Mouse (Mus musculus): ENCODE data around the gene Dzip1l.

Gene Dzip1l

GRCm38 (mm10) chr9:99661606-99662166, 32.4 kb downstream of the Dzip1l start:
- no peak for DNase-seq

DNA sequence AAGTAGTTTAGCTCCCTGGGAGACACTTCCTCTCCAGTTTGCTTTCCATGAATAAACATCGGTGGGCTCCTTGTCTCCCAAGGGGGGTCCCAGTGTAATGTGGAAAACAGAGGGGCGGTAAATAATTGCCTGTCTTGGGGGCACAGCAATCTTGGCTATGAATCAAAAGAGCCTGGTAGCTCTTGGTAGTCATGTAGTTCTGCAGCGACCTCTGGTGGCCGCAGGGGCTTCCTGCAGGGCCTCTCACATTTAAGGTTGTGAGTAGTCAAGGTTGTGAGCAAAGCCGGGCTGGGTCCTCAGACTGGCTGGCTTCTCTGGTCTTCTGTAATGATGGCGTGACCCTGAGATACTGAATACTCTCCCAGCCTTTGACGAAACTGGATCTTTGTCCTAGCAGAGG, 33.1 kb downstream of the Dzip1l start:
- peak; percentile 24 to 38 for DNase-seq

GRCm38 (mm10) chr9:99662887-99663286, 33.6 kb downstream of the Dzip1l start:
- no peak for DNase-seq

- DNase-seq = no peak
Measured at GRCm38 (mm10) chr9:99667596-99667995, 38.3 kb downstream of the Dzip1l start.

GRCm38 (mm10) chr9:99671603-99672002, 42.3 kb downstream of the Dzip1l start:
- DNase-seq = no peak

GRCm38 (mm10) chr9:99675714-99676113, 46.4 kb downstream of the Dzip1l start:
- no peak for DNase-seq

GRCm38 (mm10) chr9:99681980-99682570, 52.8 kb downstream of the Dzip1l start:
- no peak for DNase-seq

DNA sequence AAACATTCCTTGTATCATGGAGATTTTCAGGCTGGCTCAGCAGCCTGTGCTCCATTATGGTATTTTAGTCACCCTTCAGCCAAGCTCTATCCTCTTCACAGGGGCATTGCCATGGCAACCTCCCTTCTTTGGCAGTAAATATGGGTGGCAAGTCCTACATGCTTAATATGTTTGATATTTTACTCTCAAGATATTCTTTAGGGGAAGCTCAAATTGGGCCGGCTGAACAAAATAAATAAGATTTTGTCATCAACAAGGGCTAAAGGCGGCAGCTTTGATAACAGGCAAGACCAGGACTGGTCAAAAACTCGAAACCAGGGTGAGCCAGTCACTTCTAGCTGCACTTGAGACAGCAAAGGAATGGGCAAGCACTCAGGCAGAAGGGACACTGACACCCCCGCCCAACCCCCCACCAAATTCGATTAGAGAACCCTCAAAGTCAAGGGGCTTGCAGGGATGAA, 55.8 kb downstream of the Dzip1l start:
- no peak for DNase-seq

DNA sequence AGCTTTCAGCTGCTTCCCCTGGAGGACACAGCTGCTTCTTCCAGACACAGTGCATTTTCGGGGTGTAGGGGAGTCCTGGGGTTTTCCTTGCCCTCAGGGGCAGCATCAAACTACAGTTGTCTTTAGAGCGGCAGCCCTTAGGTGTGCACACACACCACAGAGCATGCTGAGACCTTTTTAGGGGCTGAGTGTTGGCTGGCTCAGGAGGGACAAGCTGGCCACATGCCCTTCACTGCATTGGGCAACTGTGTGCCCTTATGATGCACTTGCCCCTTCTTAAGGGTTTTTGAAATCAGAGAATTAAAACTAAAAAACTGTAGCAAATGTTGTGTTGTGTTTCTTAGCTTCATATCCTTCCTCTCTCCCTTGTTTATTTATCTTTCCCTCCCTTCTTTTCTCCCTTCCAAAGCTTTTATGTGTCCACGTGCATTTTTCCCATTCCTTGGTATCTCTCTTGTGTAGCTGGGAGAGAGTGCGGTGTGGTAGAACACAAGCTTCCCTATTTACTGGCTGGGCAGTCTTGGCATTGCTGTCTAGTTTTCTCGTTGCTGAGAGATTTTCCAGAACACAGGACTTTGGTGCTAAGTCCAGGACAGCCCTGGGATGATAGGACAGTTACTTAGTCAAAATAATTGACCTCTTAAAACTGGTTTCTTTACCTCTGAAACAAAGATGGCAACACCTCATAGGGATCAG, 56.4 kb downstream of the Dzip1l start:
- no peak for DNase-seq

- DNase-seq = no peak
Measured at GRCm38 (mm10) chr9:99689796-99690195, 60.5 kb downstream of the Dzip1l start.

DNA sequence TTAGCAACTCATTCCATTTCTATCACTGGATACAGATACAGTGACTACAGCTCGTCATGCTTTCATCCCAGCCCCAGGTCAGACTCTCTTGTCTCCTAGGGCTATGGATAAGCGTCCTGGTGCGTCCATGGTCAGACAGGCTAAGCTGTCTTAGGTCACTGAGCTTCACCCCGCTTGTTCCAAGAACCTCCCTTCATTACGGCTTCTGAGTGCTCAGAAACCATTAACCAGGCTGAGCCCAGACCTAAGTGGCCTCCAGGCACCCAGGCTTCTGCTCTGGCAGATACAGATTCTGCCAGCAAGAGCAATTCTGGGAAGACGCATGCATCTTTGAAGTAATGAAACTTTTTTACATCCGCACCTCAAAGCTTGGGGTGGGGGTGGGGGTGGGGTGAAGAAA, 61.1 kb downstream of the Dzip1l start:
- DNase-seq = no peak

- DNase-seq = no peak
Measured at GRCm38 (mm10) chr9:99694961-99695360, 65.7 kb downstream of the Dzip1l start.

DNA sequence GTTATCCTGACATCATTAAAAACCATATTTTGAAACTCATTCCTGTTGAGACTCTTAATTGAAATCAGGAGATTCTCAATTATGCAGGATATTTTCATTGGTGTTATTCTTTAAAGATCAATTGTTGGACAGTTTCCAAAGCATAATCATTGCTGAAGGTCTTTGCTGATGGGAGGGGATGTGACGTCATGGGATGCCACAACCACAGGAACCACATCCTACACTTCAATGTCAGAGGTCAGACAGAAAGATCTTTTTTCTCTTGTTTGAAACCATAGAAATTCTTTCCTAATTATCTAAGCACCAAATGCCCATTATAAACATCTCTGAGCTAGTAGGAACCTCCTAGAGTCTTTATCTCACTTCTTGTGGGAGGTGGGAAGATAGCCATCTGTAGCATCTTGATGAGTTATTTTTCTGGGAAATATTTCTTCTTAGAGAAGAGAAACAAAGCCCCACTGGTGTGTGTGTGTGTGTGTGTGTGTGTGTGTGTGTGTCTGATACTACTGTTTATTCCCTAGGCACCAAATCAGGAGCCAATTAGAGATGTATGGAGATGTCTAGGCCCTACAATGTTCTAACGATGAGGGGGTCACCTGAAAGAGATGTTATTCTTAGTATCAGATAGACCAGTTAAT, 70.6 kb downstream of the Dzip1l start:
- no peak for DNase-seq

DNA sequence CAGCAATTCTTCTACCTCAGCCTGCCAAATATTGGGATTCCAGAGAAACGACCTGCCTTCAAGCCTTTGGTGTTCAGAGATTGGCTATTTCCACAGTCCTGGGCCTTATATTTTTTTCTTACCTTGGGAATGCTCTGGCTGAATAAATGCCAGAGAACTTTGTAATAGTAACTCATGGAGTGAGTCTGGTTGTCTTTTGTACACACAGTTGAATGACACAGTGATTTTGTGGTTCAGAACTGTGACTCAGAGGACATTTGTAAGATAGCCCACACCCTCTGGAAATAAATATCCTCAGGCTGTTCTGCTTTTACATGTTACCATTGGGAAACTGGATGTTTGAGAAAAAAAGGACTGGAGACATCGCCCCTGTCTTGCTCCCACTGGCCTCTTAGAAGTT, 71.9 kb downstream of the Dzip1l start:
- no peak for DNase-seq

- no peak for DNase-seq
Measured at GRCm38 (mm10) chr9:99702215-99702614, 72.9 kb downstream of the Dzip1l start.

DNA sequence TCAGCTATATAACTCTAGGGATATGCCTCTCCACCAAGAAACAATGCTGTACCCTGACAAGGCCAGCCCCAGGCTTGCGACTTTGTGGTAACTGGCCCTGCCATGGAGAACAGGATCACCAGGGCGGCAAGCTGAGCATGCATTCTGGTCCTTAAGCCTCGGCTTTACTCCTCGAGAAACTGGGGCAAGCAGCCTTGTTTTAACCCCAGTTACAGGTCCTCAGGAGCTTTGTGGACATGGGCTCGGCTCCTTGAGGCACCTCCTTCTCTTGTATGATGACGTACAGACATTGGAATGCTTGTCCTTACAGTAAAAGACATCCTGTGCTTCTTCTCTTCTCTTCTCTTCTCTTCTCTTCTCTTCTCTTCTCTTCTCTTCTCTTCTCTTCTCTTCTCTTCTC, 74.4 kb downstream of the Dzip1l start:
- no peak for DNase-seq

DNA sequence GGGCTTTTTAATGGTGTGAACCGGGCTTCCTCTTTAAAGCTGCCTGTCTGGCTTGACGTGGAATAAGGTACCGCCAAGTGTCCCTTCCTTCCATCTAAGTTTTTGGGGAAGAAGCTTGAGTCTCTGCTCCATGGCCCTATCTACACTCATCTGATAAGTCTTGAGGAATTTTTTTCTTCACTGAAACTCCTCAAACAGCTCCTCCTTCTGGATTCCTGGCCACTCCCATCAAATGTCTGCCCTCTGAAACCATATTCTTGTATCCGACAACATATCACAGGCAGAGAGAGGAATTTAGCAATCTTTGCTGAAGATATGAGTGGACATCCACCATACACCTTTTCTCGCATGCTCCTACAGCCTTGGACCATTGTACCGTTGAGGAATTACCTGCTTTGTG, 77.0 kb downstream of the Dzip1l start:
- DNase-seq = no peak

DNA sequence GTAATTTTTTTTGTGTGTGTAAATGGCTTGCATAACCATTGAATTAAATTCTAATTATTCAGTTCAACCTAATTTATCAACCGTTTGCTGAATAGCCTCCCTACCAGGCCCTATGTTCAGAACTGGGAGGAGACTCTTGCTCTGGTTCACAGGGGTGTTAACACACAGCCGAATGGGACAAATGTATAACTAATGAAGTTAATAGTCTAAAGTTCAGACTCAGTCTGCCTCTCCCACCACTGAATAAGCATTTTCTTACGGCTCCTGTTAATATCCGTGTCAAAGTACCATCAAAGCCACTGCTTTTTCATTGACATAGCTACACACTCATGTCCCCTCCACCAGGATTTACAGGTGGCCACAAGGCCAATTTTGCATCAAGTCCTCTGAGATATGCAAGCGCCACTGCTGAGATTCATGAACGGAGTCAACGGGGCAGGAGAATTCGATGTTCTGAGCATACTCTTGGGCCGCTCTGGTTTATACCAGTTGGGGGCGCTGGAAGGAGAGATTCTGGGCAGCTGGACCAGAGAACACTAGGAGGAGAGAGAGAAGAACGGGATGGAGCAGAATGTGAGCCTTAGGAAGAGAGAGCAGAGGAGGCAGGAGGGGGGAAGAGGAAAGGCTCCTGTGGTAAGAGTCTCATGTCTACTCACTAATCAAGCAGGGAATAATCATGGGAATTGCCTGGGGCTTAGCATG, 78.3 kb downstream of the Dzip1l start:
- no peak for DNase-seq

DNA sequence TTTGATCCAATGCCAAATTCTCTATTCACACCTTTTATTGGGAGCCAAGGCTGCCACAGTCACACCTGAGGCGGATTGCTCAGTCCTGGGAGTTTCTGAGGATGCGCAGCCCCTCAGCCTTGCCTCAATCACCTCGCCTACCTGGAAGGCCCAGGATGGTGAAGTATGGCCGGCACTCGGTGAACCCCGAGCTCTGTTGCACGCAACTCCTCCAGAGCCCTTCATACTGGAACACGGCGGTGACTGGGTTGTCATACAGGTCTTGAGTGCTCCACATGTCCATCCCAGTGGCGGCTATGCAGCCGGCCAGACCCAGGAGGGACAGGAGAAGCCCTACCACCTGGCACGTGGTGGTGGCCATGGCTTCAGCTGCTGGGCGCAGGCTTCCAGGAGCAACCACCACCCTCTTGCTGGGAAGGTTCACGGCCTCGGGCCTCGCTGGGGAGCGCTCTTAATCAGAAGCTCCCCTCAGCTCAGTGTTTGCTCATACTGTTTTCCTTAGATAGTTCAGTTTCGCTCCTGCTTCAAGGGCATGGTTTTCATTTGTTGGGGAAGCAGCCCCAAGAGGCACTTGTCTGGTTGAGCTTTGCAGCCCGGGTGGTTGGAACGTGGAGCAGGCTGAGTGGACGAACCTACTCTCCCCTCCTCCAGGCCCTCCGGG, 80.4 kb downstream of the Dzip1l start:
- DNase-seq = no peak

- DNase-seq = no peak
Measured at GRCm38 (mm10) chr9:99710297-99710696, 81.0 kb downstream of the Dzip1l start.

- no peak for DNase-seq
Measured at GRCm38 (mm10) chr9:99717134-99717533, 87.8 kb downstream of the Dzip1l start, which contains the start of gene Cldn18. Gene Cldn18, minus strand, starts transcription at chr9:99717267.
